Mouse (Mus musculus) neural tube, embryonic 10.5 days (tissue): ENCODE results near the gene Gal3st2b.
"Not testable (repeated sequence)": the region's sequence is repeated elsewhere in the genome, so short reads cannot be mapped to it uniquely, and the experiment has no call there.

Source experiments
- DNase-seq: peaks from one replicate; pipeline ENCODE4 v3.0.0-alpha.2; 2017; ENCODE audit warnings: low spot score; ENCODE audit errors: extremely low spot score

The Gal3st2b gene

DNA sequence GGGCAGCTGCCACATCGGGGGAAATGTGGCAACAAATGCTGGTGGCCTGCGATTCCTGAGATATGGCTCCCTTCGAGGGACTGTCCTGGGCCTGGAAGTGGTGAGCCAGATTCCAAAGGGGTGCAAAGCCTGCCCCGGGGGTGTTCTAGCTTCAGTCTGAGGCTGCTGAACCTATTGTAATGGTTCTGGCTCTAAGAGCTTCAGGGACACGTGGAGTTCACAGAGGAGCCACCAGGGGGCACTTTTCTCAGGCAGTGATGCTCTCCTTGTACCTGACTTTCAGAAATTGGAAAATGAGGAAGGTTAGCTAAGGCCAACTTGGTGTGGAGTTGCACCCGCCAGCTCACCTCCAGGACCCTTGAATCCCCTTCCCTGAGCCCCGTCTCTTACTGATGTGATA lies 60.2 kb downstream of the Gal3st2b start:
- not testable (repeated sequence) for DNase-seq

- DNase-seq = not testable (repeated sequence)
These were observed 62.8 kb downstream of the Gal3st2b start for GRCm38 (mm10) chr1:93980932-93981331.

DNA sequence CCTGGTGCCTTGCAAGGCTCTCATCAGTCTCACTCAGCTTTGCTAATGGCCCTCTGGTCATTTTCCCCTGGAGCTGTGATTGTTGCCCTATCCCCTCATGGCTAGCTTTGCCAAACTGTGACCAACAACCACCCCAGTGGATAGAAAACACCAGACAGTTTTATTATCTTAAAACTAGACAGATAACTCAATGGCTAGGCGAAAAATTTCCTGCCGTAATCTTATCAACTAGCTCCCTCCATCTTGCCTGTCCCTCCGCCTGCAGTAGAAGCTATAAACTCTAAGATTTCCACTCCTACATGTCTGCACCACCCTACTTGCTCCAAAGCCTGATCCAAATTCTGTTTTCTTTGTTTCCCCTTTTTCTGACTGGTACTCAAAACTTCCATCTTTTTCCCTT lies 68.1 kb downstream of the Gal3st2b start:
- DNase-seq = no peak

- DNase-seq = no peak
These were observed 70.7 kb downstream of the Gal3st2b start for GRCm38 (mm10) chr1:93988786-93989185.

- not testable (repeated sequence) for DNase-seq
These were observed 72.1 kb downstream of the Gal3st2b start, which contains the start of gene Gal3st2c for GRCm38 (mm10) chr1:93990209-93990608. TSS of gene Gal3st2c (plus strand) at chr1:93990509.

- not testable (repeated sequence) for DNase-seq
These were observed 73.0 kb downstream of the Gal3st2b start for GRCm38 (mm10) chr1:93991068-93991467.

DNA sequence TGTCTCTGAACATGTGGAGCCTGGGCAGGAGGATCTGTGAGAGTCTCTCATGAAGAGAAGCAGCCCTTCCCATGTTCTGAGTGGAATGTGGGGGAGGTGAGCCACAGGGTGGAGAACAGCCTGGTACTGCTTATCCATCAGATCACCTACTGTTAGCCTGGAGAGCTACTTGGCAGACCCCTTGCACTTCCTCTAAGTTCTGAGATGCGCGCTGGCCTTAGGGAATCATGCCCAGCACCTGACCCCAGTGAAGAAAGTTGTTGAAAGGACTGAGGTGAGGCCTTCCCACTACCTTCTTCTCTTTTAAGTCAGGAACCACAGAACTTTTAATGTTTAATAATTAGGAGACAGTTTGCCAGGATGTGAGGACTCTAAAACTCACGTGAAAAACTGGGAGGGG lies 73.4 kb downstream of the Gal3st2b start:
- DNase-seq = not testable (repeated sequence)
